Mouse (Mus musculus) neural tube, embryonic 12.5 days (tissue): ENCODE measurements around the gene Ppp1r18. TPM values are rescaled to one million over a fixed set of nuclear protein-coding genes. Genes with fewer than 3 reads are reported as not detected.

Source experiments
- ATAC-seq: fragments of 200-750 bp; cut with Nextera tagmentation; 2 replicates; pipeline ENCODE4 v1.8.0; 2017; ENCODE audit warnings: low read depth, mild to moderate bottlenecking, moderate TSS enrichment, moderate library complexity; ENCODE audit not compliant: low FRiP score
- H3K27ac ChIP-seq: fragments of 300-500 bp; sonication (generic); 2 replicates; pipeline ENCODE4 v1.5.1; 2016
- H3K27me3 ChIP-seq: fragments of 300-500 bp; sonication (generic); replicated peaks from 2 replicates; pipeline ENCODE4 v1.6.1; 2016; ENCODE audit warnings: mild to moderate bottlenecking
- H3K36me3 ChIP-seq: fragments of 300-500 bp; sonication (generic); 2 replicates; pipeline ENCODE4 v1.6.1; 2016; ENCODE audit warnings: mild to moderate bottlenecking
- H3K4me1 ChIP-seq: fragments of 300-500 bp; sonication (generic); 2 replicates; pipeline ENCODE4 v1.6.1; 2016
- H3K4me2 ChIP-seq: fragments of 300-500 bp; sonication (generic); replicated peaks from 2 replicates; pipeline ENCODE4 v1.6.1; 2016; ENCODE audit warnings: mild to moderate bottlenecking
- H3K4me3 ChIP-seq: fragments of 300-500 bp; sonication (generic); 2 replicates; pipeline ENCODE4 v1.5.1; 2016
- H3K9ac ChIP-seq: fragments of 300-500 bp; sonication (generic); 2 replicates; pipeline ENCODE4 v1.6.1; 2016; ENCODE audit warnings: mild to moderate bottlenecking
- H3K9me3 ChIP-seq: fragments of 300-500 bp; sonication (generic); 2 replicates; pipeline ENCODE4 v1.6.1; 2016; ENCODE audit warnings: mild to moderate bottlenecking
- WGBS: fragments of 180-500 bp; shearing (Covaris S2); methylation state at CpG from one replicate; pipeline ENCODE4 v1.1.7; 2016; 5-methylcytosine and 5-hydroxymethylcytosine counted together
- polyA plus RNA-seq: library from polyadenylated mRNA; unstranded; fragments of >200 nt; fragmentation: Nextera tagmentation; extraction: Ambion mirVana; gene quantifications from 2 replicates; pipeline ENCODE4 v1.2.1, GENCODE M21; 2016

Ppp1r18 gene
- polyA plus RNA-seq, 1 experiment from 2014 or later = 34.6 TPM

GRCm38 (mm10) chr17:35879245-35880057 is 14.1 kb downstream of the Ppp1r18 start, which contains the start of gene Dhx16:
Dhx16 (plus strand) TSS chr17:35879819.
- peaks cover 55% of the 10 kb centered on the region for H3K36me3 ChIP-seq

GRCm38 (mm10) chr17:35882924-35883323 is 17.5 kb downstream of the Ppp1r18 start:
- no peak overlapping the region for H3K9ac ChIP-seq
- H3K9me3 ChIP-seq = no peaks in the 10 kb centered on the region
- H3K4me3 ChIP-seq = no peak overlapping the region; the same call in 1 of the 2 replicates
- WGBS = 95% methylated on average over 17 of the region's 17 CpGs
- no peak overlapping the region for H3K27ac ChIP-seq
- H3K4me1 ChIP-seq = peaks cover 7% of the 10 kb centered on the region
- peaks cover 66% of the 10 kb centered on the region for H3K36me3 ChIP-seq
- no peak overlapping the region for H3K4me2 ChIP-seq
- ATAC-seq = no peak
- H3K27me3 ChIP-seq = no peaks in the 10 kb centered on the region

More at GRCm38 (mm10) chr17:35879245-35880057, 14.1 kb downstream of the Ppp1r18 start, which contains the start of gene Dhx16:
- ATAC-seq = peak; percentile 92
- Histone ChIP-seq H3K9me3 (no peaks in the 10 kb centered on the region), H3K9ac (peak within 1 kb of the TSS; percentile 82), H3K4me2 (peak within 1 kb of the TSS; percentile 90), H3K27ac (peak within 1 kb of the TSS; percentile 68), H3K27me3 (no peaks in the 10 kb centered on the region), H3K4me1 (peaks cover 7% of the 10 kb centered on the region), H3K4me3 (peak within 1 kb of the TSS; percentile 93)
- WGBS = 7% methylated on average over 66 of the region's 66 CpGs

GRCm38 (mm10) chr17:35883777-35884176 is 18.4 kb downstream of the Ppp1r18 start:
- Histone ChIP-seq H3K4me3 (no peak overlapping the region), H3K9me3 (no peaks in the 10 kb centered on the region), H3K4me1 (peaks cover 7% of the 10 kb centered on the region), H3K27me3 (no peaks in the 10 kb centered on the region), H3K4me2 (no peak overlapping the region), H3K9ac (no peak overlapping the region), H3K27ac (no peak overlapping the region), H3K36me3 (peaks cover 75% of the 10 kb centered on the region)
- no peak for ATAC-seq
- WGBS = 95% methylated on average over 14 of the region's 14 CpGs

GRCm38 (mm10) chr17:35887725-35888124 is 22.3 kb downstream of the Ppp1r18 start:
- ATAC-seq = no peak
- Histone ChIP-seq H3K4me1 (no peaks in the 10 kb centered on the region), H3K27me3 (no peaks in the 10 kb centered on the region), H3K9me3 (no peaks in the 10 kb centered on the region), H3K9ac (no peak overlapping the region), H3K27ac (no peak overlapping the region), H3K4me2 (no peak overlapping the region), H3K4me3 (no peak overlapping the region), H3K36me3 (peaks cover 92% of the 10 kb centered on the region)
- 74% methylated on average over 17 of the region's 17 CpGs for WGBS

GRCm38 (mm10) chr17:35896781-35897643 is 31.6 kb downstream of the Ppp1r18 start, which contains the start of gene 2310061I04Rik:
2310061I04Rik (minus strand) TSS chr17:35897431.
- H3K9me3 ChIP-seq = no peaks in the 10 kb centered on the region
- ATAC-seq = peak; percentile 92
- under 1% methylated on average over 84 of the region's 86 CpGs for WGBS
- no peaks in the 10 kb centered on the region for H3K27me3 ChIP-seq
- peak within 1 kb of the TSS; percentile 92 for H3K27ac ChIP-seq
- H3K4me2 ChIP-seq = peak within 1 kb of the TSS; percentile 100
- H3K4me3 ChIP-seq = peak within 1 kb of the TSS; percentile 83
- H3K4me1 ChIP-seq = peaks cover 17% of the 10 kb centered on the region
- peaks cover 70% of the 10 kb centered on the region for H3K36me3 ChIP-seq
- peak within 1 kb of the TSS; percentile 88 for H3K9ac ChIP-seq

- no peaks in the 10 kb centered on the region for H3K9me3 ChIP-seq
- H3K27me3 ChIP-seq = no peaks in the 10 kb centered on the region
- H3K4me3 ChIP-seq = peak overlapping the region; percentile 83; the same call in 1 of the 2 replicates
- H3K27ac ChIP-seq = peak overlapping the region; percentile 92; the same call in 1 of the 2 replicates
- H3K9ac ChIP-seq = peak overlapping the region; percentile 88
- WGBS = 44% methylated on average over 23 of the region's 23 CpGs
- peak; percentile 56 for ATAC-seq
- peaks cover 70% of the 10 kb centered on the region for H3K36me3 ChIP-seq
- H3K4me1 ChIP-seq = peaks cover 17% of the 10 kb centered on the region
- H3K4me2 ChIP-seq = peak overlapping the region; percentile 100
These were observed 32.5 kb downstream of the Ppp1r18 start for GRCm38 (mm10) chr17:35897644-35898573.

- H3K36me3 ChIP-seq = peaks cover 76% of the 10 kb centered on the region
- H3K9me3 ChIP-seq = no peaks in the 10 kb centered on the region
- 93% methylated on average over 3 of the region's 3 CpGs for WGBS
- H3K4me1 ChIP-seq = peaks cover 17% of the 10 kb centered on the region
- H3K27me3 ChIP-seq = no peaks in the 10 kb centered on the region
- no peak overlapping the region for H3K4me2 ChIP-seq
- no peak for ATAC-seq
- H3K9ac ChIP-seq = no peak overlapping the region
- no peak overlapping the region for H3K4me3 ChIP-seq
- no peak overlapping the region for H3K27ac ChIP-seq
These were observed 35.2 kb downstream of the Ppp1r18 start for GRCm38 (mm10) chr17:35900636-35901035.

GRCm38 (mm10) chr17:35903343-35903991 is 38.1 kb downstream of the Ppp1r18 start:
- H3K9ac ChIP-seq = no peak overlapping the region
- ATAC-seq = no peak
- H3K4me1 ChIP-seq = peaks cover 7% of the 10 kb centered on the region
- WGBS = 92% methylated on average over 9 of the region's 9 CpGs
- H3K27me3 ChIP-seq = no peaks in the 10 kb centered on the region
- H3K27ac ChIP-seq = no peak overlapping the region
- no peak overlapping the region for H3K4me2 ChIP-seq
- no peak overlapping the region for H3K4me3 ChIP-seq
- H3K36me3 ChIP-seq = peaks cover 88% of the 10 kb centered on the region
- H3K9me3 ChIP-seq = no peaks in the 10 kb centered on the region

GRCm38 (mm10) chr17:35903992-35904355 is 38.6 kb downstream of the Ppp1r18 start:
- 0 out of 2 replicates have a peak overlapping the region, but pooled peaks have one; percentile 33 for H3K9ac ChIP-seq
- no peak for ATAC-seq
- H3K27ac ChIP-seq = no peak overlapping the region
- no peak overlapping the region for H3K4me3 ChIP-seq
- H3K9me3 ChIP-seq = no peaks in the 10 kb centered on the region
- H3K4me1 ChIP-seq = peaks cover 12% of the 10 kb centered on the region
- peaks cover 87% of the 10 kb centered on the region for H3K36me3 ChIP-seq
- no peaks in the 10 kb centered on the region for H3K27me3 ChIP-seq
- WGBS = 93% methylated on average over 4 of the region's 4 CpGs
- no peak overlapping the region for H3K4me2 ChIP-seq

- no peak overlapping the region for H3K27ac ChIP-seq
- no peak overlapping the region for H3K9ac ChIP-seq
- no peaks in the 10 kb centered on the region for H3K9me3 ChIP-seq
- H3K36me3 ChIP-seq = peaks cover 71% of the 10 kb centered on the region
- H3K4me1 ChIP-seq = peaks cover 17% of the 10 kb centered on the region
- no peak overlapping the region for H3K4me2 ChIP-seq
- no peak overlapping the region for H3K4me3 ChIP-seq
- no peaks in the 10 kb centered on the region for H3K27me3 ChIP-seq
- 95% methylated on average over 1 of the region's 1 CpGs for WGBS
- no peak for ATAC-seq
These were observed 40.2 kb downstream of the Ppp1r18 start for GRCm38 (mm10) chr17:35905587-35905986.

GRCm38 (mm10) chr17:35907609-35908008 is 42.2 kb downstream of the Ppp1r18 start:
- WGBS = 79% methylated on average over 2 of the region's 2 CpGs
- H3K27ac ChIP-seq = no peak overlapping the region
- peaks cover 17% of the 10 kb centered on the region for H3K4me1 ChIP-seq
- peaks cover 55% of the 10 kb centered on the region for H3K36me3 ChIP-seq
- no peaks in the 10 kb centered on the region for H3K9me3 ChIP-seq
- no peaks in the 10 kb centered on the region for H3K27me3 ChIP-seq
- H3K4me2 ChIP-seq = peak overlapping the region; percentile 92
- no peak for ATAC-seq
- no peak overlapping the region for H3K9ac ChIP-seq
- H3K4me3 ChIP-seq = no peak overlapping the region
